Mouse (Mus musculus) neural tube, embryonic 14.5 days (tissue): Measurements from ENCODE around the gene Dnlz. TPM values are rescaled to one million over a fixed set of nuclear protein-coding genes. Genes with fewer than 3 reads are reported as not detected.
"Not testable (repeated sequence)": the region's sequence is repeated elsewhere in the genome, so short reads cannot be mapped to it uniquely, and the experiment has no call there.

Experiments used
- ATAC-seq: fragments of 200-750 bp; cut with Nextera tagmentation; 2 replicates; pipeline ENCODE4 v1.8.0; 2017; ENCODE audit warnings: low read depth, mild to moderate bottlenecking, moderate TSS enrichment, moderate library complexity
- H3K27ac ChIP-seq: fragments of 300-500 bp; sonication (generic); 2 replicates; pipeline ENCODE4 v1.5.1; 2014; ENCODE audit warnings: low read depth, mild to moderate bottlenecking, control low read depth, low read length, moderate library complexity, mixed read lengths
- H3K27me3 ChIP-seq: fragments of 300-500 bp; sonication (generic); 2 replicates; pipeline ENCODE4 v1.6.1; 2014; ENCODE audit warnings: low read length; ENCODE audit not compliant: control insufficient read depth, insufficient read depth
- H3K36me3 ChIP-seq: fragments of 300-500 bp; sonication (generic); 2 replicates; pipeline ENCODE4 v1.6.1; 2014; ENCODE audit warnings: low read length, mixed read lengths; ENCODE audit not compliant: control insufficient read depth, insufficient read depth
- H3K4me1 ChIP-seq: fragments of 300-500 bp; sonication (generic); 2 replicates; pipeline ENCODE4 v1.6.1; 2014; ENCODE audit warnings: low read length; ENCODE audit not compliant: control insufficient read depth, insufficient read depth
- H3K4me2 ChIP-seq: fragments of 300-500 bp; sonication (generic); 2 replicates; pipeline ENCODE4 v1.6.1; 2014; ENCODE audit warnings: mild to moderate bottlenecking, low read depth, low read length, control low read depth
- H3K4me3 ChIP-seq: fragments of 300-500 bp; sonication (generic); 2 replicates; pipeline ENCODE4 v1.5.1; 2014; ENCODE audit warnings: low read depth, low read length, control low read depth, mixed read lengths
- H3K9ac ChIP-seq: fragments of 300-500 bp; sonication (generic); replicated peaks from 2 replicates; pipeline ENCODE4 v1.6.1; 2014; ENCODE audit warnings: low read depth, mild to moderate bottlenecking, control low read depth, low read length, mixed read lengths
- H3K9me3 ChIP-seq: fragments of 300-500 bp; sonication (generic); 2 replicates; pipeline ENCODE4 v1.6.1; 2016; ENCODE audit warnings: low read length; ENCODE audit not compliant: control insufficient read depth
- WGBS: fragments of 180-500 bp; shearing (Covaris S2); extraction: QIAGEN DNeasy Blood & Tissue Kit; methylation state at CpG from one replicate; pipeline ENCODE4 v1.1.7; 2014; 5-methylcytosine and 5-hydroxymethylcytosine counted together
- polyA plus RNA-seq: library from polyadenylated mRNA; unstranded; fragments of >200 nt; fragmentation: Nextera tagmentation; extraction: Ambion mirVana; gene quantifications from 2 replicates; pipeline ENCODE4 v1.2.1, GENCODE M21; 2014

The Dnlz gene
- polyA plus RNA-seq, 1 experiment from 2014 or later, result 26.6 TPM

- H3K36me3 ChIP-seq, result peaks cover 57% of the 10 kb centered on the region
- H3K9ac ChIP-seq, result no peak overlapping the region
- peak overlapping the region; percentile 97; the same call in 1 of the 2 replicates for H3K4me2 ChIP-seq
- peaks cover 13% of the 10 kb centered on the region for H3K4me1 ChIP-seq
- no peak for ATAC-seq
- H3K9me3 ChIP-seq, result no peaks in the 10 kb centered on the region
- H3K4me3 ChIP-seq, result no peak overlapping the region
- WGBS, result 94% methylated on average over 3 of the region's 3 CpGs
- no peaks in the 10 kb centered on the region for H3K27me3 ChIP-seq
- no peak overlapping the region for H3K27ac ChIP-seq
Measured at GRCm38 (mm10) chr2:26387713-26388112, 35.8 kb upstream of the Dnlz start.

DNA sequence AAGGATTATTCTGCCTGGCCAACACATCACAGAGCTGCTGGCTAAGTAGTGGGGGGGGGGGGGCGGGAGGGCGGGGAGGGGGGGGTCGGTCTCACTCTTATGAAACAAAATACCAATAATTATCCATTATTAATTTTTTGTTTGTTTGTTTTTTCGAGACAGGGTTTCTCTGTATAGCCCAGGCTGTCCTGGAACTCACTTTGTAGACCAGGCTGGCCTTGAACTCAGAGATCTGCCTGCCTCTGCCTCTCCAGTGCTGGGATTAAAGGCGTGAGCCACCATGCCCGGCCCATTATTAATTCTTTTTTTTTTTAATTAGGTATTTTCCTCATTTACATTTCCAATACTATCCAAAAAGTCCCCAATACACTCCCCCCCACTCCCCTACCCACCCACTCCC is 29.0 kb upstream of the Dnlz start:
- not testable (repeated sequence) for H3K27me3 ChIP-seq, H3K4me1 ChIP-seq, ATAC-seq, H3K9me3 ChIP-seq, H3K27ac ChIP-seq
- WGBS, result 41% methylated on average over 6 of the region's 6 CpGs
- peak overlapping the region; percentile 68 for H3K4me3 ChIP-seq
- peak overlapping the region; percentile 91 for H3K4me2 ChIP-seq
- peak overlapping the region; percentile 63; the same call in 1 of the 2 replicates for H3K9ac ChIP-seq
- H3K36me3 ChIP-seq, result peaks cover 51% of the 10 kb centered on the region

DNA sequence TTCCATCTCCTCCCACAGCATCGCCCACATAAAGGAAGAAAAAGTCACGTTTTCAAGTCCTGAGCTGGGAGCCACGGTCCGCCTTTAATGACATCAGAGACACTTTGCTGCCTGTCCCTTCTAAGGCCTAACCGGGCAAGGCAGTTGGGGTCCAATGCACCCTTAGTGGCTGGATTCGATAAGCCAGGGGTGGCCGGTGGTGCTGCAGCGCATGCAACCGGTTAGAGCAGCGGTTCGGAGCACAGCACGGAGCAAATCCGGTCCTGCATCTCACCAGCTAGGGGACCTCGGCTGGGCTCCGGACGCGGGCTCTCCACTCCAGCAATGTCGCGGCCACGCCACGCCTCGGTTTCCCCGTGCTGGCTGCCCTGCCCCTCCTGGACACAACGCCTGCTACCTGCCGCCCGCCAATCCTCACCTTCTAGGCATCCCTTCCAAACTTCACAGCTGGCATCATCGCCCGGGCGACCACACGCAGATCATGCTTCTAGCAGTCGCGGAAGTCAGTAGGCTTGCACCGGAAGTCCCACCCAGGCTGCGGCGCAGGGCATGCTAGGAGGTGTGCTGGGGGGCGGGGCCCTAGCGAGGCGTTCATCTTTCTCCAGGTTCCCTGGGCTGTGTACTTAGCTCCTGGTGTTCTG is 28.3 kb upstream of the Dnlz start, which contains the start of gene Snapc4:
TSS of gene Snapc4 (minus strand) at position 523 of the 641 bp plus-strand sequence.
- WGBS, result under 1% methylated on average over 36 of the region's 38 CpGs
- peaks cover 47% of the 10 kb centered on the region for H3K36me3 ChIP-seq

GRCm38 (mm10) chr2:26372396-26372795 is 20.5 kb upstream of the Dnlz start:
- no peaks in the 10 kb centered on the region for H3K9me3 ChIP-seq
- no peak overlapping the region for H3K4me2 ChIP-seq
- H3K4me3 ChIP-seq, result no peak overlapping the region
- H3K27me3 ChIP-seq, result no peaks in the 10 kb centered on the region
- WGBS, result 98% methylated on average over 8 of the region's 8 CpGs
- H3K27ac ChIP-seq, result no peak overlapping the region
- H3K36me3 ChIP-seq, result peaks cover 84% of the 10 kb centered on the region
- no peaks in the 10 kb centered on the region for H3K4me1 ChIP-seq
- ATAC-seq, result no peak
- no peak overlapping the region for H3K9ac ChIP-seq

More for the DNA sequence above, 28.3 kb upstream of the Dnlz start, which contains the start of gene Snapc4:
- Histone ChIP-seq H3K9ac (peak within 1 kb of the TSS; percentile 63), H3K27ac (peak within 1 kb of the TSS; percentile 28; the same call in 1 of the 2 replicates), H3K27me3 (no peaks in the 10 kb centered on the region), H3K4me2 (peak within 1 kb of the TSS; percentile 91), H3K9me3 (no peaks in the 10 kb centered on the region), H3K4me3 (peak within 1 kb of the TSS; percentile 68), H3K4me1 (peaks cover 7% of the 10 kb centered on the region; the same call in 1 of the 2 replicates)
- ATAC-seq, result peak; percentile 96

DNA sequence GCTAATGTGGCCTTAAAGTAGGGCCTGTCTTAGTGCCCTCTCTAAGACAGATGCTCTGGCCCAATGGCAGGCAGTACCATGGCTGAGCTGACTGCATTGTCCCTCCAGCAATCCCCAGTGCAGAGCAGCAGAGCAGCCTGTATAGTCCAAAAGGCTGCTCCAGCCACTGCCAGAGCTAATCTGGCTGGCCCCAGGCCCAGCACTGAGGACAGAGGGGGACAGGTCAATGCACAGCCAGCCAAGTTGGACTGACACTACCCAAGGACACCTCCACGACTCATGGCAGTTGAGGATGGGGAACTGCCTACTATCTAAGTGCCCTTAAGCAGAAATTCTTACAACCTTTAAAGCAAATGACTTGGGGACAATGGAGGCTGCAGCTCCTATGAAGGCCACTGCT is 16.7 kb upstream of the Dnlz start:
- no peaks in the 10 kb centered on the region for H3K9me3 ChIP-seq
- ATAC-seq, result no peak
- no peak overlapping the region for H3K9ac ChIP-seq
- H3K27ac ChIP-seq, result no peak overlapping the region
- H3K4me2 ChIP-seq, result no peak overlapping the region
- H3K36me3 ChIP-seq, result peaks cover 81% of the 10 kb centered on the region
- 92% methylated on average over 1 of the region's 1 CpGs for WGBS
- H3K4me3 ChIP-seq, result no peak overlapping the region
- no peaks in the 10 kb centered on the region for H3K4me1 ChIP-seq
- no peaks in the 10 kb centered on the region for H3K27me3 ChIP-seq

DNA sequence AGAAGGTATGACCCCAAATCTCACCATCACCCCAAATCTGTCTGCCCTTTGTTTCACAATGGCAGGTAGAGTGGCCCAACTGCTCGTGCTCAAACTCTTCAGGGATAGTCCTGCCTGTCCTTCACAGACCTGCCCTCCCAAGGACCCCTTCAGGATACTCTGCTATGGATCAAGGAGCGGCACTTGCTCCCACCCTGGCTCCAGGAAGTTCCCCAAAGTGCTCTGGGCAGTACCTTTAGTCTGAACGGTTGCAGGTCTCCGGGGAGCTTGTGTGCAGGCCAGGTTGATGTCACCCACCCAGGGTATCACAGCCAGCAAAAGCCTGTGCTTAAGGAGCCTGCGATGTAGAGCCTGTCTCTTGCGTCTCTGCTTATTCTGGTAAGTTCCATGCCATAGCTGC is 16.0 kb upstream of the Dnlz start:
- Histone ChIP-seq H3K4me1 (no peaks in the 10 kb centered on the region), H3K9ac (no peak overlapping the region), H3K27ac (no peak overlapping the region), H3K27me3 (no peaks in the 10 kb centered on the region), H3K36me3 (peaks cover 75% of the 10 kb centered on the region), H3K4me2 (no peak overlapping the region), H3K4me3 (no peak overlapping the region), H3K9me3 (no peaks in the 10 kb centered on the region)
- ATAC-seq, result no peak
- 95% methylated on average over 6 of the region's 6 CpGs for WGBS

GRCm38 (mm10) chr2:26364738-26365465 is 13.0 kb upstream of the Dnlz start:
- Histone ChIP-seq H3K4me2 (no peak overlapping the region), H3K9ac (no peak overlapping the region), H3K4me1 (no peaks in the 10 kb centered on the region), H3K4me3 (no peak overlapping the region), H3K36me3 (peaks cover 51% of the 10 kb centered on the region), H3K27me3 (no peaks in the 10 kb centered on the region), H3K9me3 (no peaks in the 10 kb centered on the region), H3K27ac (no peak overlapping the region)
- WGBS, result 88% methylated on average over 10 of the region's 10 CpGs
- ATAC-seq, result no peak

DNA sequence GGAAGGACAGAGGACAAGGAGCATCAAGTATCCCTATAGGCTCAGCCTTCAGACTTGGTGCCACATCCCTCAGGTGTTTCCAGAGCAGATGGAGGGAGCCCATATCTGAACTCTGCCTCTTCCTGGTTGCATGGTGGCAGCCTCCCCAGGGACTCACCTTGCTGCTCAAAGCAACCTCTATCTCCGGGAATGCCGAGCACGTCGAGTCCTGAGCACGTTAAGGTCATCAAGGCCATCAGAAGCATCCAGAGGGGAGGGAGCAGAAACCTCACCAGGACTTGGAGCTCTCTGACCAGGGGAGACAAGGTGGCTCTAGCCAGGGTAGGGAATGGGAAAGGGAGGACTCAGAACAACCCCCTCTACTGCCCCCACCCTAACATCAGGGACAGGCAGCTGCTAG is 11.6 kb upstream of the Dnlz start:
- no peaks in the 10 kb centered on the region for H3K27me3 ChIP-seq
- no peak overlapping the region for H3K4me3 ChIP-seq
- peaks cover 38% of the 10 kb centered on the region for H3K36me3 ChIP-seq
- WGBS, result 90% methylated on average over 5 of the region's 5 CpGs
- H3K27ac ChIP-seq, result no peak overlapping the region
- no peaks in the 10 kb centered on the region for H3K9me3 ChIP-seq
- no peak overlapping the region for H3K9ac ChIP-seq
- H3K4me1 ChIP-seq, result no peaks in the 10 kb centered on the region
- H3K4me2 ChIP-seq, result no peak overlapping the region
- ATAC-seq, result no peak

DNA sequence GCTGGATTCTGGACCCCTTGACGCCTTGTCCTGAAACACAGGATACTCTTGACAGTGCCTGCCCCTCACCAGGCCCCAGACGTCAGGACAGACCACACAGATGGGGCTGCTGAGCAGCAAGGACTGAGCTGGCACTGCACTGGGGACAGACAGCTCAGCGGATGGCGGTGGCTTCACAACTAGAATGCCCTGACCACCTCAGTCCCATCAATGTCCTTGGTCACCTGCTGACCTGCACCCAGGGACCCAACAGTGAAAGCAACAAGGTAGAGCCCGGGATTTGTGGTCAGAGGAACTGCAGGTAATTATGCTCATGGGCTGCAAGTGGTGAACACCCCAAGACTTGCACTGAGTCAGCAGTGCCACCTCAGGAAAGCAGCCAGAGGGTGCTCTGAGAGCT is 11.1 kb upstream of the Dnlz start:
- Histone ChIP-seq H3K4me1 (no peaks in the 10 kb centered on the region), H3K27me3 (no peaks in the 10 kb centered on the region), H3K9me3 (no peaks in the 10 kb centered on the region), H3K4me2 (no peak overlapping the region), H3K36me3 (peaks cover 33% of the 10 kb centered on the region), H3K27ac (no peak overlapping the region), H3K9ac (no peak overlapping the region), H3K4me3 (no peak overlapping the region)
- 89% methylated on average over 5 of the region's 5 CpGs for WGBS
- no peak for ATAC-seq
